ENCODE assay signal across 10 mouse cellular contexts in the genomic region with DNA sequence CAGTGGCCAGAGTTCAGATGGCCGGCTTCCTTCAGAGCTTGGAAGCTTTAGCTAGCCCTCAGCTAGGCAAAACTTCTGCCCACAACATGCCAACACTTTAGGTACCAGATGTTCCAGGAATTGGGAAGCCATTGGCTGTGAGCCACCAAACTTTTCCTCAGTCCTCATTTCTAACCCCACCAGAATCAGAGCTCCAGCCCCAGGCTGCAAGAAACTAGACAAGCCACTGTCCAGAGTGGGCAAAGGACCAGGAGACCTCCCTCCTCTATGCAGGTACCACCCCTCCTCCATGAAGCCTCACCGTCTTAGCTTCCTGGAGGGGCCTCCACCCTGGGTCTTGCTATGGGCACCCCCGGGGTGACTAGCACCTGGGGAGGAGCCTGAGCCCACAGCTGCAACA. TPM values are rescaled to one million over a fixed set of nuclear protein-coding genes. Genes with fewer than 3 reads are reported as not detected.
DNase-seq lines count a peak whose midpoint lies in the region; ATAC-seq and TF ChIP-seq lines count a peak whose summit lies in the region.
"Had no signal": no experiment of that assay in that cellular context is flagged by ENCODE, and none has a peak within 500 bp of the region (broad histone marks: within the 10 kb centered on the region; RNA-seq: fewer than 3 reads in every experiment).

No protein-coding gene starts in this region.

- H3K27me3 ChIP-seq in heart, embryonic 14.5 days (ENCODE audit: control insufficient read depth, insufficient read depth, low read length) = peaks cover 80% of the 10 kb centered on the region
- peaks cover 2% of the 10 kb centered on the region; the same call in 1 of the 2 replicates for H3K27me3 ChIP-seq in heart, adult 2 months (ENCODE audit: control insufficient read depth, insufficient read depth, low read length)
- H3K27me3 ChIP-seq in forebrain, embryonic 14.5 days (replicated peaks; ENCODE audit: control insufficient read depth, insufficient read depth, low read length) = peaks cover 49% of the 10 kb centered on the region
- H3K27me3 ChIP-seq in midbrain, embryonic 11.5 days (ENCODE audit: control insufficient read depth, insufficient read depth, low read length) = peaks cover 61% of the 10 kb centered on the region

- H3K9me3 ChIP-seq in heart, embryonic 14.5 days (ENCODE audit: control insufficient read depth, low read length) = no peaks in the 10 kb centered on the region
- no peaks in the 10 kb centered on the region for H3K9me3 ChIP-seq in forebrain, embryonic 14.5 days (replicated peaks; ENCODE audit: control insufficient read depth, low read length)
- H3K9me3 ChIP-seq in midbrain, embryonic 11.5 days (ENCODE audit: control insufficient read depth, low read length) = no peaks in the 10 kb centered on the region

- ATAC-seq in heart, embryonic 14.5 days (ENCODE audit: insufficient number of reproducible peaks, insufficient read depth, low FRiP score, low read depth) = no peak
- ATAC-seq in forebrain, embryonic 14.5 days = no peak
- no peak for ATAC-seq in midbrain, embryonic 11.5 days (ENCODE audit: low FRiP score)
- ATAC-seq in inflammation-experienced regulatory T-cells, adult 6 months = no peak

- H3K36me3 ChIP-seq in heart, embryonic 14.5 days (ENCODE audit: control insufficient read depth, insufficient read depth, low read length) = no peaks in the 10 kb centered on the region
- H3K36me3 ChIP-seq in heart, adult 2 months (ENCODE audit: control insufficient read depth, insufficient read depth, low read length) = no peaks in the 10 kb centered on the region
- peaks cover 34% of the 10 kb centered on the region for H3K36me3 ChIP-seq in forebrain, embryonic 14.5 days (ENCODE audit: control insufficient read depth, insufficient read depth, low read length)
- peaks cover 9% of the 10 kb centered on the region; the same call in 1 of the 2 replicates for H3K36me3 ChIP-seq in midbrain, embryonic 11.5 days (ENCODE audit: control insufficient read depth, insufficient read depth, low read length)

- no peak overlapping the region for H3K9ac ChIP-seq in heart, embryonic 14.5 days (ENCODE audit: low read length)
- H3K9ac ChIP-seq in heart, adult 2 months (ENCODE audit: low read depth, low read length) = no peak overlapping the region
- no peak overlapping the region for H3K9ac ChIP-seq in forebrain, embryonic 14.5 days (ENCODE audit: low read length)
- H3K9ac ChIP-seq in midbrain, embryonic 11.5 days (ENCODE audit: low read length) = no peak overlapping the region; the same call in 1 of the 2 replicates

- H3K4me3 ChIP-seq in heart, embryonic 14.5 days (ENCODE audit: control insufficient read depth in 1 of 2, insufficient read depth in 1 of 2, low read depth in 1 of 2, low read length in 2 of 2) = no peak overlapping the region
- H3K4me3 ChIP-seq in heart, adult 2 months = no peak overlapping the region
- peak overlapping the region; percentile 84 for H3K4me3 ChIP-seq in forebrain, embryonic 14.5 days (ENCODE audit: low read depth, low read length)
- no peak overlapping the region for H3K4me3 ChIP-seq in midbrain, embryonic 11.5 days (ENCODE audit: low read depth, low read length)

- H3K4me2 ChIP-seq in heart, embryonic 14.5 days (ENCODE audit: low read length) = peak overlapping the region; percentile 77
- peak overlapping the region; percentile 79 for H3K4me2 ChIP-seq in forebrain, embryonic 14.5 days (ENCODE audit: low read length)
- H3K4me2 ChIP-seq in midbrain, embryonic 11.5 days = peak overlapping the region; percentile 91; the same call in 1 of the 2 replicates

- TF ChIP-seq POLR2A in heart, adult 2 months (IDR thresholded peaks at IDR 0.05; ENCODE audit: insufficient read depth, low read depth, low read length) = no peak

- H3K4me1 ChIP-seq in heart, embryonic 14.5 days (ENCODE audit: control insufficient read depth in 2 of 2, insufficient read depth in 2 of 2, low read length in 2 of 2) = peaks cover 11 to 20% of the 10 kb centered on the region in 2 experiments; a peak in 3 of 4 replicates
- H3K4me1 ChIP-seq in heart, adult 2 months (ENCODE audit: control insufficient read depth, insufficient read depth, low read length) = no peaks in the 10 kb centered on the region
- peaks cover 28% of the 10 kb centered on the region for H3K4me1 ChIP-seq in forebrain, embryonic 14.5 days (ENCODE audit: control insufficient read depth, insufficient read depth, low read length)
- H3K4me1 ChIP-seq in midbrain, embryonic 11.5 days (ENCODE audit: control insufficient read depth, insufficient read depth, low read length) = peaks cover 24% of the 10 kb centered on the region

- H3K27ac ChIP-seq in heart, embryonic 14.5 days (replicated peaks in 1 of 2; ENCODE audit: control insufficient read depth in 1 of 2, insufficient read depth in 1 of 2, low read depth in 2 of 2, low read length in 2 of 2) = no peak overlapping the region
- no peak overlapping the region for H3K27ac ChIP-seq in heart, adult 2 months
- H3K27ac ChIP-seq in forebrain, embryonic 14.5 days (ENCODE audit: low read depth, low read length) = no peak overlapping the region
- no peak overlapping the region for H3K27ac ChIP-seq in midbrain, embryonic 11.5 days (ENCODE audit: low read depth, low read length)
- H3K27ac ChIP-seq: macrophage had no signal

- TF ChIP-seq EP300 in heart, adult 2 months (IDR thresholded peaks at IDR 0.05; ENCODE audit: insufficient read depth, low read depth, low read length) = no peak

- intact Hi-C loops in heart, adult 2 months (cut with DNase I) = loop anchor here (2.0 to 5.0 kb wide), 4 partner anchors 52 to 230 kb away; a partner anchor contains a TSS

- no peaks in the 10 kb centered on the region for H3K79me2 ChIP-seq in heart, adult 2 months (replicated peaks; ENCODE audit: control insufficient read depth, insufficient read depth, low read length)

- DNase-seq in heart, adult 2 months = no peak
- peak; percentile 24 to 41 for DNase-seq in cerebellum, adult 18-20 months
- DNase-seq in forebrain, embryonic 14.5 days (ENCODE audit: low spot score) = no peak
- no peak for DNase-seq in midbrain, embryonic 11.5 days (ENCODE audit: low spot score, missing footprints)
- no peak for DNase-seq in left cerebral cortex, adult 11 months (ENCODE audit: low spot score)
- DNase-seq in urinary bladder, postnatal 4 days (ENCODE audit: low spot score in 2 of 2) = no peak

- WGBS in heart, embryonic 14.5 days = 55% methylated on average over 3 of the region's 3 CpGs
- 50% methylated on average over 3 of the region's 3 CpGs for WGBS in heart, adult 2 months
- 51% methylated on average over 3 of the region's 3 CpGs for WGBS in forebrain, embryonic 14.5 days
- 42% methylated on average over 3 of the region's 3 CpGs for WGBS in midbrain, embryonic 11.5 days

- TF ChIP-seq CTCF in heart, adult 2 months (IDR thresholded peaks at IDR 0.05) = no peak

RNA-seq across cellular contexts. Expression of a gene that starts 0.9 kb away (rescaled TPM):
- 0.97 and 1.1 TPM in 2 replicates for polyA plus RNA-seq in heart, embryonic 14.5 days (2014; fragmentation: Nextera tagmentation; extraction: Ambion mirVana)
- 1 to 10 TPM; 1.1 TPM for total RNA-seq in heart, adult 2 months (2021)
- 3.1 and 4.9 TPM in 2 replicates for polyA plus RNA-seq in heart, adult 2 months (2012; rRNA removed)
- polyA plus RNA-seq in forebrain, embryonic 14.5 days (2014; fragmentation: Nextera tagmentation; extraction: Ambion mirVana) = 5.7 and 8.2 TPM in 2 replicates
- 1.7 and 3.3 TPM in 2 replicates for polyA plus RNA-seq in midbrain, embryonic 11.5 days (2014; fragmentation: Nextera tagmentation; extraction: Ambion mirVana)
- not detected for polyA plus RNA-seq in inflammation-experienced regulatory T-cells, adult 6 months (2017; shearing (Covaris generic))
- polyA plus RNA-seq: macrophage had no signal

RNA-seq across cellular contexts. Expression of a gene that starts 2.6 kb away (rescaled TPM):
- 5.8 and 7.3 TPM in 2 replicates for polyA plus RNA-seq in heart, embryonic 14.5 days (2014; fragmentation: Nextera tagmentation; extraction: Ambion mirVana)
- total RNA-seq in heart, adult 2 months (2021) = 1 to 10 TPM; 3.2 to 5.6 TPM
- polyA plus RNA-seq in heart, adult 2 months (2012; rRNA removed) = 7.1 and 7.3 TPM in 2 replicates
- 138 and 177 TPM in 2 replicates for polyA plus RNA-seq in forebrain, embryonic 14.5 days (2014; fragmentation: Nextera tagmentation; extraction: Ambion mirVana)
- 40.7 and 52.0 TPM in 2 replicates for polyA plus RNA-seq in midbrain, embryonic 11.5 days (2014; fragmentation: Nextera tagmentation; extraction: Ambion mirVana)
- polyA plus RNA-seq in inflammation-experienced regulatory T-cells, adult 6 months (2017; shearing (Covaris generic)) = under 1 TPM; 0.72 to 0.78 (median 0.77) TPM

RNA-seq across cellular contexts. Expression of a gene that starts 5.0 kb away (rescaled TPM):
- polyA plus RNA-seq in heart, embryonic 14.5 days (2014; fragmentation: Nextera tagmentation; extraction: Ambion mirVana) = 3.4 and 4.5 TPM in 2 replicates
- total RNA-seq in heart, adult 2 months (2021) = 1 to 10 TPM in 1 of 2 experiments, under 1 TPM in 1; 0.86 to 3.5 TPM
- polyA plus RNA-seq in heart, adult 2 months (2012; rRNA removed) = 1.3 and 5.6 TPM in 2 replicates
- polyA plus RNA-seq in forebrain, embryonic 14.5 days (2014; fragmentation: Nextera tagmentation; extraction: Ambion mirVana) = 9.6 and 10.3 TPM in 2 replicates
- polyA plus RNA-seq in midbrain, embryonic 11.5 days (2014; fragmentation: Nextera tagmentation; extraction: Ambion mirVana) = 6.4 and 6.5 TPM in 2 replicates
- not detected for polyA plus RNA-seq in inflammation-experienced regulatory T-cells, adult 6 months (2017; shearing (Covaris generic))
- total RNA-seq: adrenal gland, adult 2 months had no signal

RNA-seq across cellular contexts. Expression of a gene that starts 36.7 kb away (rescaled TPM):
- 0.20 and 0.80 TPM in 2 replicates for polyA plus RNA-seq in heart, embryonic 14.5 days (2014; fragmentation: Nextera tagmentation; extraction: Ambion mirVana)
- 1 to 10 TPM in 1 of 2 experiments, under 1 TPM in 1; 0.68 to 1.1 TPM for total RNA-seq in heart, adult 2 months (2021)
- polyA plus RNA-seq in heart, adult 2 months (2012; rRNA removed) = 0.91 and 1.3 TPM in 2 replicates
- 0.48 and 0.64 TPM in 2 replicates for polyA plus RNA-seq in forebrain, embryonic 14.5 days (2014; fragmentation: Nextera tagmentation; extraction: Ambion mirVana)
- 0.63 and 0.87 TPM in 2 replicates for polyA plus RNA-seq in midbrain, embryonic 11.5 days (2014; fragmentation: Nextera tagmentation; extraction: Ambion mirVana)
- not detected for polyA plus RNA-seq in inflammation-experienced regulatory T-cells, adult 6 months (2017; shearing (Covaris generic))
- polyA plus RNA-seq: macrophage had no signal

Comparison
In these comparisons a context has a peak if more than half of its experiments do, and no peak if none do; other contexts are left out.
1. DNase-seq: peak in cerebellum, adult 18-20 months (2 of 2); none in heart, adult 2 months (0 of 2), forebrain, embryonic 14.5 days (single experiment), midbrain, embryonic 11.5 days (single experiment), left cerebral cortex, adult 11 months (single experiment) and urinary bladder, postnatal 4 days (0 of 2).
2. Peak in every context shown above with its lines, with median percentiles within 50 percentile points of each other: H3K4me2 ChIP-seq.